Mouse (Mus musculus): Measurements from ENCODE around the gene Rps27rt.

Rps27rt gene

GRCm38 (mm10) chr9:114948395-114948794 lies 34.1 kb downstream of the Rps27rt start:
- H3K4me3 ChIP-seq (replicated peaks; ENCODE audit: low read length): no peak overlapping the region
- peaks cover 4% of the 10 kb centered on the region; the same call in 1 of the 2 replicates for H3K27me3 ChIP-seq (ENCODE audit: insufficient read depth, low read length)
- H3K9me3 ChIP-seq (ENCODE audit: low read length): peaks cover 7% of the 10 kb centered on the region
- H3K4me1 ChIP-seq (replicated peaks; ENCODE audit: low read depth, low read length): peaks cover 9% of the 10 kb centered on the region; the same call in 1 of the 2 replicates
- TF ChIP-seq NANOG (IDR thresholded peaks at IDR 0.05; ENCODE audit: borderline replicate concordance, low read length): no peak
- TF ChIP-seq POU5F1 (IDR thresholded peaks at IDR 0.05; ENCODE audit: borderline replicate concordance, low read length): no peak
- TF ChIP-seq CTCF (conservative IDR thresholded peaks at IDR 0.05; ENCODE audit: low read length): no peak
- no peaks in the 10 kb centered on the region for H3K36me3 ChIP-seq (ENCODE audit: insufficient read depth, low read length)

- peaks cover 4% of the 10 kb centered on the region; the same call in 1 of the 2 replicates for H3K27me3 ChIP-seq (ENCODE audit: insufficient read depth, low read length)
- TF ChIP-seq CTCF (conservative IDR thresholded peaks at IDR 0.05; ENCODE audit: low read length) (peak; percentile 42), POU5F1 (IDR thresholded peaks at IDR 0.05; ENCODE audit: borderline replicate concordance, low read length) (no peak)
- no peaks in the 10 kb centered on the region for H3K36me3 ChIP-seq (ENCODE audit: insufficient read depth, low read length)
- no peak overlapping the region for H3K4me3 ChIP-seq (replicated peaks; ENCODE audit: low read length)
- H3K4me1 ChIP-seq (replicated peaks; ENCODE audit: low read depth, low read length): peaks cover 10% of the 10 kb centered on the region; the same call in 1 of the 2 replicates
- peaks cover 35% of the 10 kb centered on the region for H3K9me3 ChIP-seq (ENCODE audit: low read length)
Observed at GRCm38 (mm10) chr9:114945576-114945975, 37.0 kb downstream of the Rps27rt start.

DNA sequence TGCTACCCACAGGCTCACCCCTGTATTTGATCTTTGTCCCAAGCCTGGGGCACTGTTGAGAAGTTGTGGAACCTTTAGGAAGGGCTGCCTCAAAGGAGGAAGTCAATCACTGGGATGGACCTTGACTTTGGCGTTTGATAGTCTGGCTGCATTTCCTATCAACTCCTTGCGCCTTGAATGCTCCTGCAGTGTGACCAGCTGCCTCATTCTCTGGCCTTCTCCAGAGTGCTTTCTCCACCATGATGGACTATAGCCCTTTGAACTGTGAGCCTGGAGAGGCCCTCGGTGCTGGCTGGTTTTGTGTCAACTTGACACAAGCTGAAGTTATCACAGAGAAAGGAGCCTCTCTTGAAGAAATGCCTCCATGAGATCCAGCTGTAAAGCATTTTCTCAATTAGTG lies 37.9 kb downstream of the Rps27rt start:
- Histone ChIP-seq H3K27me3 (ENCODE audit: insufficient read depth, low read length) (peaks cover 4% of the 10 kb centered on the region; the same call in 1 of the 2 replicates), H3K4me3 (replicated peaks; ENCODE audit: low read length) (no peak overlapping the region), H3K36me3 (ENCODE audit: insufficient read depth, low read length) (no peaks in the 10 kb centered on the region), H3K9me3 (ENCODE audit: low read length) (peaks cover 35% of the 10 kb centered on the region), H3K4me1 (replicated peaks; ENCODE audit: low read depth, low read length) (peaks cover 13% of the 10 kb centered on the region; the same call in 1 of the 2 replicates)
- TF ChIP-seq CTCF (conservative IDR thresholded peaks at IDR 0.05; ENCODE audit: low read length) (no peak), POU5F1 (IDR thresholded peaks at IDR 0.05; ENCODE audit: borderline replicate concordance, low read length) (no peak), NANOG (IDR thresholded peaks at IDR 0.05; ENCODE audit: borderline replicate concordance, low read length) (no peak)

GRCm38 (mm10) chr9:114936687-114937086 lies 45.9 kb downstream of the Rps27rt start:
- peaks cover 14% of the 10 kb centered on the region for H3K27me3 ChIP-seq (ENCODE audit: insufficient read depth, low read length)
- H3K4me1 ChIP-seq (replicated peaks; ENCODE audit: low read depth, low read length): peaks cover 36% of the 10 kb centered on the region
- H3K36me3 ChIP-seq (ENCODE audit: insufficient read depth, low read length): no peaks in the 10 kb centered on the region
- TF ChIP-seq CTCF (conservative IDR thresholded peaks at IDR 0.05; ENCODE audit: low read length): peak; percentile 56
- TF ChIP-seq POU5F1 (IDR thresholded peaks at IDR 0.05; ENCODE audit: borderline replicate concordance, low read length): no peak
- H3K4me3 ChIP-seq (replicated peaks; ENCODE audit: low read length): no peak overlapping the region
- H3K9me3 ChIP-seq (ENCODE audit: low read length): peaks cover 10% of the 10 kb centered on the region

- peaks cover 14% of the 10 kb centered on the region for H3K27me3 ChIP-seq (ENCODE audit: insufficient read depth, low read length)
- no peak overlapping the region; the same call in 1 of the 2 replicates for H3K4me3 ChIP-seq (replicated peaks; ENCODE audit: low read length)
- H3K9me3 ChIP-seq (ENCODE audit: low read length): no peaks in the 10 kb centered on the region
- peaks cover 42% of the 10 kb centered on the region for H3K4me1 ChIP-seq (replicated peaks; ENCODE audit: low read depth, low read length)
- no peaks in the 10 kb centered on the region for H3K36me3 ChIP-seq (ENCODE audit: insufficient read depth, low read length)
- TF ChIP-seq CTCF (conservative IDR thresholded peaks at IDR 0.05; ENCODE audit: low read length): no peak
- no peak for TF ChIP-seq POU5F1 (IDR thresholded peaks at IDR 0.05; ENCODE audit: borderline replicate concordance, low read length)
- no peak for TF ChIP-seq NANOG (IDR thresholded peaks at IDR 0.05; ENCODE audit: borderline replicate concordance, low read length)
Observed at GRCm38 (mm10) chr9:114935321-114935720, 47.2 kb downstream of the Rps27rt start.

- Histone ChIP-seq H3K27me3 (ENCODE audit: insufficient read depth, low read length) (peaks cover 14% of the 10 kb centered on the region), H3K4me1 (replicated peaks; ENCODE audit: low read depth, low read length) (peaks cover 45% of the 10 kb centered on the region), H3K4me3 (replicated peaks; ENCODE audit: low read length) (peak overlapping the region; percentile 87), H3K9me3 (ENCODE audit: low read length) (no peaks in the 10 kb centered on the region), H3K36me3 (ENCODE audit: insufficient read depth, low read length) (no peaks in the 10 kb centered on the region)
- TF ChIP-seq NANOG (IDR thresholded peaks at IDR 0.05; ENCODE audit: borderline replicate concordance, low read length): no peak
- TF ChIP-seq POU5F1 (IDR thresholded peaks at IDR 0.05; ENCODE audit: borderline replicate concordance, low read length): no peak
- TF ChIP-seq CTCF (conservative IDR thresholded peaks at IDR 0.05; ENCODE audit: low read length): no peak
Observed at GRCm38 (mm10) chr9:114934231-114934630, 48.3 kb downstream of the Rps27rt start.

DNA sequence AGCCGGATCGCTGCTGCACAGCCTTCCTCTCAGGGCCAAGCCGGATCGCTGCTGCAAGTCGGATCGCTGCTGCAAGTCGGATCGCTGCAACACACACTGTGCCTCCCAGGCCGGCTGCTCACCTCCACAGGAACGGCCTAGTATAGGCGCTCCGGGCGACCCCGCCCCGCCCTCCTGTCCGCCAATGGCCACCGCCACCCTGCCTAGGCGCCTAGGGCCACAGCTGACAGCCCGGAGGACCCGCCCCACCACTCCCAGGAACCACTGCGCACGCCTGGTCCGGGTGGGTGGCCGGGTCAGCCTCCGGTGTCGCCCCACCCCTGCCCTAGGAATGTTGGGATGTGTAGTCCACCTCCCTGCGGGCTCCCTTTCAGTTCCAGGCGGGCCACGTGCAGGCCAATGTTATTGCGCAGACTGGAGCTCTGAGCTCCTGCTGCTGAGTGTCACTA lies 48.8 kb downstream of the Rps27rt start, which contains the start of gene Gpd1l:
Gene Gpd1l (minus strand): TSS at position 265 of the 449 bp plus-strand sequence.
- H3K9me3 ChIP-seq (ENCODE audit: low read length): no peaks in the 10 kb centered on the region
- H3K4me1 ChIP-seq (replicated peaks; ENCODE audit: low read depth, low read length): peaks cover 50% of the 10 kb centered on the region
- H3K36me3 ChIP-seq (ENCODE audit: insufficient read depth, low read length): no peaks in the 10 kb centered on the region
- H3K4me3 ChIP-seq (replicated peaks; ENCODE audit: low read length): peak within 1 kb of the TSS; percentile 87
- peaks cover 14% of the 10 kb centered on the region for H3K27me3 ChIP-seq (ENCODE audit: insufficient read depth, low read length)
- no peak for TF ChIP-seq NANOG (IDR thresholded peaks at IDR 0.05; ENCODE audit: borderline replicate concordance, low read length)
- TF ChIP-seq CTCF (conservative IDR thresholded peaks at IDR 0.05; ENCODE audit: low read length): no peak
- TF ChIP-seq POU5F1 (IDR thresholded peaks at IDR 0.05; ENCODE audit: borderline replicate concordance, low read length): no peak

DNA sequence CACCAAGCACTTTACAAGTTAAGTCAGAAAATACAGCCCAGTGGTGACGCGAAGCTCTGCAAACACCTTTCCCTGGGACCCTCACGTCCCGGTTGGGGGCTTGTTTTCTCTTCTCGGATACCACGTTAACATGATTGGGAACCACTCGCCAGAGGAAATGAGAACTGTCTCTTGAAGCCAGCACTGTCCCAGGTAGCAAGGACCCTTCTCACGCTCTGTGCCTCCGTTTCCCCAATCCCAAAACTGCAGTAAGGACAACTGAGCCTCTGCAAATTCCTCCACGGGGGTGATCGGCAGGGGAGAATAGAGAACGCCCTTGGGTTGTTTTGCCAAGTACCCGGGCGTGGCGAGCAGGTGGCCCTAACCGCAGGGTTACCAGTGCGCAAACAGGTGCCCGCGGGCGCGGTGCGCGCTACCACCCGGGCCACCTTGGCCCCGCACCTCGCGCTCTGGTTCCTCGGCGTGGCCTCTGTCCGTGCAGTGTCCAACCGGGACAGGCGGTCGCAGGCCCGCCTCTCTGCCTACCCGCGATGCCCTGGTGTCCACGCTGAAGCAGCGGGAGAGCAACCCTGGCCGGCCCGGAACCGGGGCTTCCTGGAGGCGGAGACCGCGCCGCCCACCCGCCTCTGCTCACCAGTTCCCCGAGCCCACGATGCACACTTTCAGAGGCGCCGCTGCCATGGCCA lies 49.4 kb downstream of the Rps27rt start:
- Histone ChIP-seq H3K4me3 (replicated peaks; ENCODE audit: low read length) (peak overlapping the region; percentile 87), H3K36me3 (ENCODE audit: insufficient read depth, low read length) (no peaks in the 10 kb centered on the region), H3K27me3 (ENCODE audit: insufficient read depth, low read length) (peaks cover 14% of the 10 kb centered on the region), H3K4me1 (replicated peaks; ENCODE audit: low read depth, low read length) (peaks cover 53% of the 10 kb centered on the region), H3K9me3 (ENCODE audit: low read length) (no peaks in the 10 kb centered on the region)
- TF ChIP-seq CTCF (conservative IDR thresholded peaks at IDR 0.05; ENCODE audit: low read length) (no peak), POU5F1 (IDR thresholded peaks at IDR 0.05; ENCODE audit: borderline replicate concordance, low read length) (no peak), NANOG (IDR thresholded peaks at IDR 0.05; ENCODE audit: borderline replicate concordance, low read length) (no peak)
